Mouse (Mus musculus) hindlimb bud, embryonic 11.5 days (tissue): ENCODE results near the gene Tet2.

Experiments used
- DNase-seq: peaks from one replicate; pipeline ENCODE4 v3.0.0-alpha.2; 2012; ENCODE audit warnings: low read depth, low spot score; ENCODE audit errors: extremely low spot score

The Tet2 gene

GRCm38 (mm10) chr3:133523191-133523590, 21.7 kb downstream of the Tet2 start:
- DNase-seq, result no peak

GRCm38 (mm10) chr3:133522289-133522688, 22.6 kb downstream of the Tet2 start:
- no peak for DNase-seq

- DNase-seq, result no peak
Measured at GRCm38 (mm10) chr3:133518801-133519200, 26.1 kb downstream of the Tet2 start.

- no peak for DNase-seq
Measured at GRCm38 (mm10) chr3:133518116-133518515, 26.8 kb downstream of the Tet2 start.

GRCm38 (mm10) chr3:133517406-133517805, 27.5 kb downstream of the Tet2 start:
- no peak for DNase-seq

- no peak for DNase-seq
Measured at GRCm38 (mm10) chr3:133516137-133516536, 28.8 kb downstream of the Tet2 start.

- DNase-seq, result no peak
Measured at GRCm38 (mm10) chr3:133515204-133515969, 29.6 kb downstream of the Tet2 start.

GRCm38 (mm10) chr3:133514290-133514689, 30.6 kb downstream of the Tet2 start:
- DNase-seq, result no peak

- DNase-seq, result no peak
Measured at GRCm38 (mm10) chr3:133513475-133513874, 31.5 kb downstream of the Tet2 start.

GRCm38 (mm10) chr3:133510368-133510767, 34.6 kb downstream of the Tet2 start:
- no peak for DNase-seq

- no peak for DNase-seq
Measured at GRCm38 (mm10) chr3:133509796-133510195, 35.1 kb downstream of the Tet2 start.

GRCm38 (mm10) chr3:133508881-133509280, 36.1 kb downstream of the Tet2 start:
- no peak for DNase-seq

- DNase-seq, result no peak
Measured at GRCm38 (mm10) chr3:133506289-133506954, 38.5 kb downstream of the Tet2 start.

GRCm38 (mm10) chr3:133496953-133497352, 48.0 kb downstream of the Tet2 start:
- no peak for DNase-seq

GRCm38 (mm10) chr3:133491370-133491769, 53.6 kb downstream of the Tet2 start:
- no peak for DNase-seq

- DNase-seq, result no peak
Measured at GRCm38 (mm10) chr3:133488022-133488725, 56.8 kb downstream of the Tet2 start.

GRCm38 (mm10) chr3:133482887-133483286, 62.1 kb downstream of the Tet2 start:
- DNase-seq, result no peak

GRCm38 (mm10) chr3:133478987-133479386, 66.0 kb downstream of the Tet2 start:
- no peak for DNase-seq

GRCm38 (mm10) chr3:133473781-133474180, 71.2 kb downstream of the Tet2 start:
- DNase-seq, result no peak

- DNase-seq, result no peak
Measured at GRCm38 (mm10) chr3:133471101-133471500, 73.8 kb downstream of the Tet2 start.

- no peak for DNase-seq
Measured at GRCm38 (mm10) chr3:133468883-133469282, 76.1 kb downstream of the Tet2 start.

- no peak for DNase-seq
Measured at GRCm38 (mm10) chr3:133463233-133463632, 81.7 kb downstream of the Tet2 start.
